Mouse (Mus musculus) hindbrain, embryonic 14.5 days (tissue): ENCODE results near the gene Hist1h2be. TPM values are rescaled to one million over a fixed set of nuclear protein-coding genes. Genes with fewer than 3 reads are reported as not detected.
"Not testable (repeated sequence)": the region's sequence is repeated elsewhere in the genome, so short reads cannot be mapped to it uniquely, and the experiment has no call there.

Source experiments
- ATAC-seq: fragments of 200-750 bp; cut with Nextera tagmentation; 2 replicates; pipeline ENCODE4 v1.8.0; 2017; ENCODE audit warnings: moderate number of reproducible peaks, mild to moderate bottlenecking, moderate TSS enrichment, moderate library complexity; ENCODE audit not compliant: low FRiP score
- DNase-seq: peaks from one replicate; pipeline ENCODE4 v3.0.0-alpha.2; 2015; ENCODE audit warnings: low spot score
- H3K27ac ChIP-seq: fragments of 300-500 bp; sonication (generic); 2 replicates; pipeline ENCODE4 v1.5.1; 2014; ENCODE audit warnings: mild to moderate bottlenecking, moderate library complexity
- H3K27me3 ChIP-seq: fragments of 300-500 bp; sonication (generic); 2 replicates; pipeline ENCODE4 v1.6.1; 2014; ENCODE audit warnings: mild to moderate bottlenecking, low read length, mixed read lengths; ENCODE audit not compliant: control insufficient read depth, insufficient read depth
- H3K36me3 ChIP-seq: fragments of 300-500 bp; sonication (generic); replicated peaks from 2 replicates; pipeline ENCODE4 v1.6.1; 2014; ENCODE audit not compliant: control insufficient read depth, insufficient read depth
- H3K4me1 ChIP-seq: fragments of 300-500 bp; sonication (generic); replicated peaks from 2 replicates; pipeline ENCODE4 v1.6.1; 2014; ENCODE audit warnings: antibody characterized with exemption, low read length, mixed read lengths; ENCODE audit not compliant: control insufficient read depth, insufficient read depth
- H3K4me2 ChIP-seq: fragments of 300-500 bp; sonication (generic); replicated peaks from 2 replicates; pipeline ENCODE4 v1.6.1; 2014; ENCODE audit warnings: mild to moderate bottlenecking, moderate library complexity
- H3K4me3 ChIP-seq: fragments of 300-500 bp; sonication (generic); replicated peaks from 2 replicates; pipeline ENCODE4 v1.5.1; 2014; ENCODE audit warnings: mild to moderate bottlenecking, low read length
- H3K9ac ChIP-seq: fragments of 300-500 bp; sonication (generic); 2 replicates; pipeline ENCODE4 v1.6.1; 2014
- H3K9me3 ChIP-seq: fragments of 300-500 bp; sonication (generic); 2 replicates; pipeline ENCODE4 v1.6.1; 2016; ENCODE audit warnings: low read length; ENCODE audit not compliant: control insufficient read depth
- WGBS: fragments of 180-500 bp; shearing (Covaris S2); extraction: QIAGEN DNeasy Blood & Tissue Kit; methylation state at CpG from one replicate; pipeline ENCODE4 v1.1.7; 2014; 5-methylcytosine and 5-hydroxymethylcytosine counted together
- polyA plus RNA-seq: library from polyadenylated mRNA; unstranded; fragments of >200 nt; fragmentation: Nextera tagmentation; extraction: Ambion mirVana; gene quantifications from 2 replicates; pipeline ENCODE4 v1.2.1, GENCODE M21; 2014

The Hist1h2be gene
- polyA plus RNA-seq, 1 experiment from 2014 or later, result 0.52 TPM

DNA sequence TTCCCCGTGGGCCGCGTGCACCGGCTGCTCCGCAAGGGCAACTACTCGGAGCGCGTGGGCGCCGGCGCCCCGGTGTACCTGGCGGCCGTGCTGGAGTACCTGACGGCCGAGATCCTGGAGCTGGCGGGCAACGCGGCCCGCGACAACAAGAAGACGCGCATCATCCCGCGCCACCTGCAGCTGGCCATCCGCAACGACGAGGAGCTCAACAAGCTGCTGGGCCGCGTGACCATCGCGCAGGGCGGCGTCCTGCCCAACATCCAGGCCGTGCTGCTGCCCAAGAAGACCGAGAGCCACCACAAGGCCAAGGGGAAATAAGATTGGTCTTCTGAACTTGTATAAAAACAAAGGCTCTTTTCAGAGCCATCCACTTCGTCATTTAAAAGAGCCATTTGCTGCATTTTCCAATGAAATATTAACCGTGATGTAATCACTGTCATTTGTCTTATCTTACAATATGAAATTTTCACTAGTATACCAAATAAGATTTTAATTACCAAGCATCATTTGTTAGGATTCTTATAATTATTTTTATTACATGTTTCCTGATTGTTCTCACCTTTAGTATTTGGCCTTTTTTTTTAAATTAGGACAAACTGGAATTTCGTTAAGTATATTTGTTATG is 46.3 kb downstream of the Hist1h2be start:
- H3K4me3 ChIP-seq, result peak overlapping the region; percentile 35
- H3K27me3 ChIP-seq, H3K9me3 ChIP-seq, H3K36me3 ChIP-seq, ATAC-seq, H3K9ac ChIP-seq: not testable (repeated sequence)
- H3K4me1 ChIP-seq, result peaks cover 36% of the 10 kb centered on the region
- H3K27ac ChIP-seq, result peak overlapping the region; percentile 87
- DNase-seq, result peak; percentile 37
- peak overlapping the region; percentile 67 for H3K4me2 ChIP-seq
- WGBS, result under 1% methylated on average over 6 of the region's 39 CpGs

DNA sequence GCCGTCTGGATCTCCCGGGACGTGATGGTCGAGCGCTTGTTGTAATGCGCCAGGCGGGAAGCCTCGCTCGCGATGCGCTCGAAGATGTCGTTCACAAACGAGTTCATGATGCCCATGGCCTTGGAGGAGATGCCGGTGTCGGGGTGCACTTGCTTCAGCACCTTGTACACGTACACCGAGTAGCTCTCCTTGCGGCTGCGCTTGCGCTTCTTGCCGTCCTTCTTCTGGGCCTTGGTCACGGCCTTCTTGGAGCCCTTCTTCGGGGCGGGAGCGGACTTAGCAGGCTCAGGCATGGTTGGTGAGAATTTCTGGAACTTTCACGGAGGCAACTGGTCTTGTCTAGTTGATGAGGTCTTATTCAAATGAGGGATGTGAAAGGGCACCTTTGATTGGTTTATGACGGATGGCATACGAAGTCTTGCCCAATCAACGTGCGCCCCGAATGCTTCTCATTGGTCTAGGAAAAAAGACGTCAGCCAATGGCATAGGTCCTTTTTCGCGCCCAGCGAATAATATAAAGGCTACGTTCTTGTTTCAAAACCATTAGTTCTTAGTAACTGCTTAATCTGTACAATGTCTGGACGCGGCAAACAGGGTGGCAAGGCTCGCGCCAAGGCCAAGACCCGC is 46.9 kb downstream of the Hist1h2be start, which contains the start of the genes Hist1h2bf and Hist1h2ad:
TSS of gene Hist1h2bf (minus strand) at position 299 of the 627 bp plus-strand sequence.
TSS of gene Hist1h2ad (plus strand) at position 484 of the 627 bp plus-strand sequence.
- not testable (repeated sequence) for H3K9me3 ChIP-seq, H3K27me3 ChIP-seq, H3K36me3 ChIP-seq
- under 1% methylated on average over 24 of the region's 42 CpGs for WGBS
- ATAC-seq (peak; percentile 93), DNase-seq (peak; percentile 96)
- Histone ChIP-seq H3K4me1 (peaks cover 36% of the 10 kb centered on the region), H3K9ac (peak within 1 kb of the TSS; percentile 28), H3K4me2 (peak within 1 kb of the TSS; percentile 67), H3K27ac (peak within 1 kb of the TSS; percentile 87), H3K4me3 (peak within 1 kb of the TSS; percentile 35)

DNA sequence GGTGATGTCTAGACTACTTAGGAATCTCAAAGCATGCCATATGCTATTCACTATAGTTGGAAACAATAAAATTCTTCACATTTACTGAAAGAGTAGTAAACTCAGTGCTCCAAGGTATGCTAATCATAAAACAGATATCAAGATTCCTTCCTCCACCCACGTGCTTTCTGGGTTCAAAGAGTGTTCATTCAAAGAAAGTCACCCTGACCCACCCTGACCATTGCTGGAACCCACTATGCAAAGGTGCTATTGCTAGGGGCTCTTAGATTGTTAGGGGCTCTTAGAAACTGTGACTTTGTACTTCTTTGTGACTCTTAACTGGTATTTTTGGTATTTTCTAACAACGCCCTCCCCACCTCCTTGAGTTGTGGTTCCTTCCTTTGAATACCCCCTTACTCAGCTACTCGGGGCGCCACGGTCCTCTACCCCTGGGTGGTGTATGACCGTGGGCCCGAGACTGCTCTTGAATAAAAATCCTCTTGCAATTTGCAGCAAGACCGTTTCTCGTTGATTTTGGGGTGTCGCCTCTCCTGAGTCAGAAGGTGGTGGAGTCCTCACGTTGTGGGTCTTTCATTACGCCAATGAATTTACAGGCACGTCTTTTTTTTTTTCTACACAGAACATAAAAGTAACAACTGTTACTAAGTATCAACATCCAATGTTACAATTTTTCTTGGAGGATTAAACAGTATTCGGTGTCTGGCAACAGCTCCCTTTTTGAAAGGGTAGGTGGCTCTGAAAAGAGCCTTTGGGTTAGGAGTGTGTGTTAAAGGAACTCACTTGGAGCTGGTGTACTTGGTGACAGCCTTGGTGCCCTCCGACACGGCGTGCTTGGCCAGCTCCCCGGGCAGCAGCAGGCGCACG is 47.7 kb downstream of the Hist1h2be start:
- not testable (repeated sequence) for H3K36me3 ChIP-seq, H3K9me3 ChIP-seq, DNase-seq, H3K27me3 ChIP-seq, ATAC-seq
- H3K4me2 ChIP-seq, result peak overlapping the region; percentile 67
- peak overlapping the region; percentile 85 for H3K27ac ChIP-seq
- peaks cover 36% of the 10 kb centered on the region for H3K4me1 ChIP-seq
- 8% methylated on average over 18 of the region's 20 CpGs for WGBS
- peak overlapping the region; percentile 28 for H3K9ac ChIP-seq
- H3K4me3 ChIP-seq, result peak overlapping the region; percentile 35

DNA sequence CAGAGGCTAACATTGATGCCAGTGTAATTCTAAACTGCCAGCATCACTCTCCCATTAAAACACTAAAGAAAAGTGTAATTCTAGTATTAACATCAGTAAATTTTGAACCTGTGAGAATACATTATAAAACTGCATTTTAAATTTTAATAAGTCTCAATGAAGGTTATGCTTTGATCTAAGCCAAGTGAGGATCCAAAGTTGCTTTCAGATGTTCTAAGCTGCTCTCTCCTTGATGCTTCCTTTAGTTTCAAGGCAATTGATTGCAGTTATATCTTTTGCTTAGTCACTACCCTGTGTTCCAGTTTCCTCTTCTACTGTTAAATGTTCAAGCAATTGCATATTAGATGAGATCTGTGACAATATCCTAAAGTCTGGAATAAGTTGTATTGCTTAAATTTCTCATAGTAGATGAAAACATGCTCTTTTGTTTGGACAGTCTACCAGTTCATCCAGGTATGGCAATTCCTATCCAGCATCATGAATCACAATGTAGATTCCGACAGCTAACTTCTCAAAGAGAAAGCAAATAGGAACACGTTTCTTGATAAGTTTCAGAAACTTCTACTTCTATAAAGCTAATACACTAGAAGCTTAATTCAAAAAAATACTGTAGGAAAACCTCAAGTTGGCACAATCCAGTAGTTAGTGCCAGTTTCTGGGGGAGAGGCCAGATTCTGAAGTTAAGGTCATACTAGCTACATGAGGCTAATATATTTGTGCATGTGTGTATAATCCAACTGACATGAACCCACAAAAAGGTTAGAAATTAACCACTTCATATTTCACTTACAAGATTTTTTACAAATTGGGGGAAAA is 48.5 kb downstream of the Hist1h2be start:
- Histone ChIP-seq H3K36me3 (no peaks in the 10 kb centered on the region), H3K27me3 (no peaks in the 10 kb centered on the region), H3K4me3 (peak overlapping the region; percentile 35), H3K9ac (peak overlapping the region; percentile 63), H3K4me2 (peak overlapping the region; percentile 67), H3K27ac (peak overlapping the region; percentile 85), H3K4me1 (peaks cover 36% of the 10 kb centered on the region), H3K9me3 (no peaks in the 10 kb centered on the region)
- DNase-seq, result no peak
- ATAC-seq, result no peak
- WGBS, result 45% methylated on average over 2 of the region's 2 CpGs

DNA sequence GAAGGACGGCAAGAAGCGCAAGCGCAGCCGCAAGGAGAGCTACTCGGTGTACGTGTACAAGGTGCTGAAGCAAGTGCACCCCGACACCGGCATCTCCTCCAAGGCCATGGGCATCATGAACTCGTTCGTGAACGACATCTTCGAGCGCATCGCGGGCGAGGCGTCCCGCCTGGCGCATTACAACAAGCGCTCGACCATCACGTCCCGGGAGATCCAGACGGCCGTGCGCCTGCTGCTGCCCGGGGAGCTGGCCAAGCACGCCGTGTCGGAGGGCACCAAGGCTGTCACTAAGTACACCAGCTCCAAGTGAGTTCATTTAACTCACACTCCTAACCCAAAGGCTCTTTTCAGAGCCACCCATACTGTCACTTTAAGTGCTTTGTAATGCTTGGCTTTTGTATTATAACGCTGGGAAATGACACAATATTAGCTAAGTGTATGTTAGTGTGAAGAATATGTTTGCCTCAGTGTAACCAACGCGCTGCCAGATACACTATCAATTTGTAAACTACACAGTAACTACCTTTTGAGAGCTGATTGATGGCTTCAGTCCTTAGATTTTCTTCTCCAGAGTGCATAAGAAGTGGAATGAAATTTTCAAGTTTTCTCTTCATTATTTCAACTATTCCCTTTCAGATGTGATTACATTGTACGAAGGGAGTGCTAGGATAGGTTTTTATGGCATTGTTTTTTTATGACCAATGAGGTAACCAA is 49.3 kb downstream of the Hist1h2be start:
- 1% methylated on average over 11 of the region's 34 CpGs for WGBS
- not testable (repeated sequence) for H3K9me3 ChIP-seq, H3K27me3 ChIP-seq, ATAC-seq, H3K36me3 ChIP-seq
- peaks cover 33% of the 10 kb centered on the region for H3K4me1 ChIP-seq
- H3K27ac ChIP-seq, result peak overlapping the region; percentile 85
- peak overlapping the region; percentile 63 for H3K9ac ChIP-seq
- peak overlapping the region; percentile 32 for H3K4me3 ChIP-seq
- DNase-seq, result peak; percentile 51
- H3K4me2 ChIP-seq, result peak overlapping the region; percentile 67

DNA sequence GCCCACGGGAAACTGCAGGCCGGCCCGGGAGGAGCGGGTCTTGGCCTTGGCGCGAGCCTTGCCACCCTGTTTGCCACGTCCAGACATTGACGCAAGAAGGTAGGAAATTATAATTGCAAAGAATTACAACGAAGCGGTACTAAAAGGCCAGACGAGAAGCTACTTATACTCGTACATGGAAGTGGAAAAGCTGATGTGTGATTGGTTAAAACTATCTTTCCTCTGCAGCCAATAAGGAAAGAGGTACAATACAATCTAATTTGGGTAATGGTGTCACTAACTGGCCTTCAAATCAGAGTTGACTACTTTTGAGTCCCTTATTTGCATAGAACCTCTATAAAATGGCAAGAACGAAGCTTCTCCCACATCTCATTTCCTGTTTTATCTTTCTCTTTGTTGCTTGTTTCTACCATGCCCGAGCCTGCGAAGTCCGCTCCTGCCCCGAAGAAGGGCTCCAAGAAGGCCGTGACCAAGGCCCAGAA is 49.9 kb downstream of the Hist1h2be start, which contains the start of the genes Hist1h2ae and Hist1h2bg:
TSS of gene Hist1h2ae (minus strand) at position 199 of the 482 bp plus-strand sequence.
TSS of gene Hist1h2bg (plus strand) at position 375 of the 482 bp plus-strand sequence.
- H3K4me2 ChIP-seq, result peak within 1 kb of the TSS; percentile 67
- H3K4me1 ChIP-seq, result peaks cover 27% of the 10 kb centered on the region
- WGBS, result under 1% methylated on average over 18 of the region's 18 CpGs
- peak; percentile 93 for ATAC-seq
- peak within 1 kb of the TSS; percentile 63 for H3K9ac ChIP-seq
- H3K27me3 ChIP-seq, result no peaks in the 10 kb centered on the region
- peak; percentile 90 for DNase-seq
- peak within 1 kb of the TSS; percentile 32 for H3K4me3 ChIP-seq
- H3K36me3 ChIP-seq, result no peaks in the 10 kb centered on the region
- H3K27ac ChIP-seq, result peak within 1 kb of the TSS; percentile 85
- no peaks in the 10 kb centered on the region for H3K9me3 ChIP-seq

DNA sequence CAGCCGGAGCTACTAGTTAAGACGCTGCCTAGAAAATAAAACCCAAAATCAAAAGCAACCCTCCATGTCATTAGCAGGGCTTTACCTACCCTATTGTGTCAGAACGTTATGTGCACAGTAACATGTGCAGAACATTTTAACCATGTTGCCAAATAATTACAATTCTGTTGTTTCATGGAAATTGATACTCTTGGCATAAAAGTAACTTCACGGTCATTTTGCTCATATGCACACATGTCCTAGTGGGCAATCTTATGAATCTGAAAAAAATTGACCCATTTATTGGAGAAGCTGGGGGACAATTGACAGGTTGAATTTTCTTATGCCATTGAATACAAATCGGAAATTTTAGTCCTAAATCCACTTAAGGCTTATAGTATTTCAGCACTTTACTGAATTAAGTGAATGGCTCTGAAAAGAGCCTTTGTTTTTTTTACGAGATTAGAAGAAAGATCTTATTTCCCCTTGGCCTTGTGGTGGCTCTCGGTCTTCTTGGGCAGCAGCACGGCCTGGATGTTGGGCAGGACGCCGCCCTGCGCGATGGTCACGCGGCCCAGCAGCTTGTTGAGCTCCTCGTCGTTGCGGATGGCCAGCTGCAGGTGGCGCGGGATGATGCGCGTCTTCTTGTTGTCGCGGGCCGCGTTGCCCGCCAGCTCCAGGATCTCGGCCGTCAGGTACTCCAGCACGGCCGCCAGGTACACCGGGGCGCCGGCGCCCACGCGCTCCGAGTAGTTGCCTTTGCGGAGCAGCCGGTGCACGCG is 50.5 kb downstream of the Hist1h2be start:
- Histone ChIP-seq H3K4me1 (peaks cover 25% of the 10 kb centered on the region), H3K4me3 (peak overlapping the region; percentile 32), H3K27ac (peak overlapping the region; percentile 85), H3K4me2 (peak overlapping the region; percentile 67), H3K9ac (peak overlapping the region; percentile 56)
- 2% methylated on average over 22 of the region's 41 CpGs for WGBS
- not testable (repeated sequence) for H3K27me3 ChIP-seq, ATAC-seq, DNase-seq, H3K9me3 ChIP-seq, H3K36me3 ChIP-seq
